Mouse (Mus musculus): ENCODE data around the gene Pmp22. TPM values are rescaled to one million over a fixed set of nuclear protein-coding genes. Genes with fewer than 3 reads are reported as not detected.

Gene Pmp22
- polyA plus RNA-seq, 1 experiment from 2014 or later: 80.1 TPM

DNA sequence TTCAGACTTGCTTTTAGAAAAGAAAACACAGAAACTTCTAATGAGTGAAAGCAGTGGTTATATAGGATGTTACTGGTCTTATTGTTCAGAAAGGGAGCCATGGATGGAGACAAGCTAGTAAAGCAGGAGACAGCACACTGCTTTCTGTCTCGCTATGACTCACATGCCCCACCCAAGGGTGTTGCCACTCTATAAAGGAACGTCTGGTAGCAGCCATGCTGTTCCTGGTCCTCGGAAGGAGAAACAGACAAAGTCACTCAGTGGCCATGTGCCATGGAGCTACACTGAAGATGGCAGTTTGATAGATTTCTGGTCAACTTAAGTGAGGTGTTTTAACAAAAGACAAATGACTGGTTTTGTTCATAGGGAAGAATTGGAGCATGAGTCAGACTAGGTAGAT lies 29.4 kb upstream of the Pmp22 start:
- Histone ChIP-seq H3K4me1 (replicated peaks; ENCODE audit: control insufficient read depth, insufficient read depth, low read length) (no peaks in the 10 kb centered on the region), H3K4me2 (no peak overlapping the region), H3K9ac (ENCODE audit: low read depth, low read length) (no peak overlapping the region), H3K4me3 (ENCODE audit: low read depth, low read length) (no peak overlapping the region), H3K27ac (ENCODE audit: low read depth, low read length) (no peak overlapping the region), H3K27me3 (replicated peaks; ENCODE audit: control insufficient read depth, insufficient read depth, low read length) (no peaks in the 10 kb centered on the region), H3K9me3 (ENCODE audit: control insufficient read depth, low read length) (no peaks in the 10 kb centered on the region), H3K36me3 (ENCODE audit: control insufficient read depth, insufficient read depth, low read length) (no peaks in the 10 kb centered on the region)
- no peak for ATAC-seq (replicated peaks; ENCODE audit: low FRiP score)
- WGBS: 70% methylated on average over 3 of the region's 3 CpGs
- no peak for DNase-seq (ENCODE audit: low spot score)

DNA sequence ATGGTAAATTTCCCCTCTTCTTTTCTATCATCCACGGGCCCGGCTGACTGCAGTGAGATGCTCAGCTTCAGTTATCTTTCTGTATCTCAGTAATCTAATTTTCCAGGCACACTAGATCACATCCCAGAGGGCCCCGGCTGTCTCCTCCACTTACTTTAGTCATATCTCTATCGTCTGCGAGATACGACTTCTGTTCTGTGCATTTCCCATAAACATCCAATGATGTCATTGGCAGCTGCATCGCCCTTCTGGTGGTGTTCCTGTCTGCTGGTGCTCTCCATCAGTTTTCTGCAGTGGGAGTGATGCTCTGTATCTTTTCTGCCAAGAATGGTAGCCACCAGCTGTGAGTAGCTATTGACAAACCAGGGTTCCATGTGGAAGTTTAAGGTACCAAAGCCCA lies 25.5 kb upstream of the Pmp22 start:
- Histone ChIP-seq H3K9ac (ENCODE audit: low read depth, low read length) (no peak overlapping the region), H3K4me3 (ENCODE audit: low read depth, low read length) (no peak overlapping the region), H3K9me3 (ENCODE audit: control insufficient read depth, low read length) (no peaks in the 10 kb centered on the region), H3K27me3 (replicated peaks; ENCODE audit: control insufficient read depth, insufficient read depth, low read length) (no peaks in the 10 kb centered on the region), H3K27ac (ENCODE audit: low read depth, low read length) (no peak overlapping the region), H3K4me2 (no peak overlapping the region), H3K4me1 (replicated peaks; ENCODE audit: control insufficient read depth, insufficient read depth, low read length) (no peaks in the 10 kb centered on the region), H3K36me3 (ENCODE audit: control insufficient read depth, insufficient read depth, low read length) (no peaks in the 10 kb centered on the region)
- 75% methylated on average over 7 of the region's 7 CpGs for WGBS
- ATAC-seq (replicated peaks; ENCODE audit: low FRiP score): no peak
- no peak for DNase-seq (ENCODE audit: low spot score)

DNA sequence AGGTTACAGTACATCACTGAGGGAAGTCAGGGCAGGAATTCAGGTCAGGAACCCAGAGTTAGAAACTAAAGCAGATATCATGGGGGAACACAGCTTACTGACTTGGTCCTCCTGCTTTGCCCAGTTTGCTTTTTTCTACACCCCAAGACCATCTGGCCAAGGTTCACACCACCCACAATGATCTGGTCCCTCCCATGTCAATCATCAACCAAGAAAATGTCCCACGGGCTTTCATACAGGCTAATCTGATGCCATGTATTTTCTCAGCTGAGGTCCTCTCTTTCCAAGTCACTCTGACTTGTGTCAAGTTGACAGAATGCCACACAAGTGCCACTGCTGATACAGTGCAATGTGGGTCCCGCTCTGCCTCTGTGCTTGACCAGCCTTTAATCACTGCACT lies 24.8 kb upstream of the Pmp22 start:
- Histone ChIP-seq H3K27ac (ENCODE audit: low read depth, low read length) (no peak overlapping the region), H3K4me3 (ENCODE audit: low read depth, low read length) (no peak overlapping the region)
- ATAC-seq (replicated peaks; ENCODE audit: low FRiP score): no peak

DNA sequence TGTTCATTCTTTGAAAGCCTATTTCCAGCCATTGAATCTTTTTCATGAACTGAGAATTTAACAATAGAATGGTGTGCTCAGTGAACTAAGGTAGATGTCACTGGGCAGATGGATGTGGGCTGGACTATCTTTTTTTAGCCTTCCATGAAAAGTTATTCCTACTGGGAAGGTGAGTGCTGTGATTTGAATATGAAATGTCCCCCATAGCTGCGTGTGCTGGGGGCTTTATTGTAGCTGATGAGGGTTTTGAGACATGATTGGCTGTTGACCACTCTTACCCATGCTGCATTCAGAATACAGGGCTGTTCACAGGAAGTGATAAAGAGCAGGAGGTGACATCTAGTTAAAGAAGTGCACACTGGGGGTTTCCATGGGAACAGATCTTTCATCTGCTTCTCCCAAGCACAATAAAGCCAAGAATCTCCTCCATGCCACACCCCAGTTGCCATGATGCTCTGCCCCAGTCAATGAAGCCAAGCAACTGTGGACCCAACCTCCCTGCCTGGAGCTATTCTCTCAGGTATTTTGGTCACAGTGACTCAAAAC lies 19.5 kb upstream of the Pmp22 start:
- Histone ChIP-seq H3K27me3 (replicated peaks; ENCODE audit: control insufficient read depth, insufficient read depth, low read length) (no peaks in the 10 kb centered on the region), H3K4me3 (ENCODE audit: low read depth, low read length) (no peak overlapping the region), H3K27ac (ENCODE audit: low read depth, low read length) (no peak overlapping the region), H3K4me2 (no peak overlapping the region), H3K9me3 (ENCODE audit: control insufficient read depth, low read length) (no peaks in the 10 kb centered on the region), H3K36me3 (ENCODE audit: control insufficient read depth, insufficient read depth, low read length) (no peaks in the 10 kb centered on the region), H3K4me1 (replicated peaks; ENCODE audit: control insufficient read depth, insufficient read depth, low read length) (no peaks in the 10 kb centered on the region), H3K9ac (ENCODE audit: low read depth, low read length) (no peak overlapping the region)
- DNase-seq (ENCODE audit: low spot score): no peak
- ATAC-seq (replicated peaks; ENCODE audit: low FRiP score): no peak
- WGBS: 59% methylated on average over 1 of the region's 1 CpGs

More for the DNA sequence above, 24.8 kb upstream of the Pmp22 start:
- WGBS: 82% methylated on average over 2 of the region's 2 CpGs
- DNase-seq (ENCODE audit: low spot score): no peak
- H3K36me3 ChIP-seq (ENCODE audit: control insufficient read depth, insufficient read depth, low read length): no peaks in the 10 kb centered on the region
- H3K9ac ChIP-seq (ENCODE audit: low read depth, low read length): no peak overlapping the region
- H3K9me3 ChIP-seq (ENCODE audit: control insufficient read depth, low read length): no peaks in the 10 kb centered on the region
- H3K4me1 ChIP-seq (replicated peaks; ENCODE audit: control insufficient read depth, insufficient read depth, low read length): no peaks in the 10 kb centered on the region
- H3K27me3 ChIP-seq (replicated peaks; ENCODE audit: control insufficient read depth, insufficient read depth, low read length): no peaks in the 10 kb centered on the region
- H3K4me2 ChIP-seq: no peak overlapping the region

DNA sequence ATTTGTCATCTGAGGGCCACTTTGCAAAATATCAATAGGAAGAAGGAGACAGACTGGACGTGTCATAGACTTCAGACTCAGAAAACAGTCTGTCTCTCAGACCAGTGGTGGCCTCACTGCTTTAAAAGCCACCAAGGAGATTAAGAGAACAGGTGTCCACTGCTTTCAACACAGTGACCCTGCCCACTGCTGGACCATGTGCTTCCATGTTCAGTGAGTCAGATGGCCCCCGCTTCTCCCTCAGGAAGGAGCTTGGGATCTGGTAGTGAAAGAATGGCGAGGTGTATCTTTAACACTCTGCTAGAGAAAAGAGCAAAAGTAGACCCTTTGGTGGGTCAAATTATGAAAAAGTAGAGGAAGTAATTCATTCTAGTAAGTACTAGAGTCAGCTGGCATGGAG lies 18.5 kb upstream of the Pmp22 start:
- Histone ChIP-seq H3K27ac (ENCODE audit: low read depth, low read length) (no peak overlapping the region), H3K27me3 (replicated peaks; ENCODE audit: control insufficient read depth, insufficient read depth, low read length) (no peaks in the 10 kb centered on the region), H3K9ac (ENCODE audit: low read depth, low read length) (no peak overlapping the region), H3K9me3 (ENCODE audit: control insufficient read depth, low read length) (no peaks in the 10 kb centered on the region), H3K4me2 (no peak overlapping the region), H3K4me3 (ENCODE audit: low read depth, low read length) (no peak overlapping the region), H3K4me1 (replicated peaks; ENCODE audit: control insufficient read depth, insufficient read depth, low read length) (no peaks in the 10 kb centered on the region), H3K36me3 (ENCODE audit: control insufficient read depth, insufficient read depth, low read length) (no peaks in the 10 kb centered on the region)
- ATAC-seq (replicated peaks; ENCODE audit: low FRiP score) (no peak), DNase-seq (ENCODE audit: low spot score) (no peak)
- WGBS: 78% methylated on average over 3 of the region's 3 CpGs

DNA sequence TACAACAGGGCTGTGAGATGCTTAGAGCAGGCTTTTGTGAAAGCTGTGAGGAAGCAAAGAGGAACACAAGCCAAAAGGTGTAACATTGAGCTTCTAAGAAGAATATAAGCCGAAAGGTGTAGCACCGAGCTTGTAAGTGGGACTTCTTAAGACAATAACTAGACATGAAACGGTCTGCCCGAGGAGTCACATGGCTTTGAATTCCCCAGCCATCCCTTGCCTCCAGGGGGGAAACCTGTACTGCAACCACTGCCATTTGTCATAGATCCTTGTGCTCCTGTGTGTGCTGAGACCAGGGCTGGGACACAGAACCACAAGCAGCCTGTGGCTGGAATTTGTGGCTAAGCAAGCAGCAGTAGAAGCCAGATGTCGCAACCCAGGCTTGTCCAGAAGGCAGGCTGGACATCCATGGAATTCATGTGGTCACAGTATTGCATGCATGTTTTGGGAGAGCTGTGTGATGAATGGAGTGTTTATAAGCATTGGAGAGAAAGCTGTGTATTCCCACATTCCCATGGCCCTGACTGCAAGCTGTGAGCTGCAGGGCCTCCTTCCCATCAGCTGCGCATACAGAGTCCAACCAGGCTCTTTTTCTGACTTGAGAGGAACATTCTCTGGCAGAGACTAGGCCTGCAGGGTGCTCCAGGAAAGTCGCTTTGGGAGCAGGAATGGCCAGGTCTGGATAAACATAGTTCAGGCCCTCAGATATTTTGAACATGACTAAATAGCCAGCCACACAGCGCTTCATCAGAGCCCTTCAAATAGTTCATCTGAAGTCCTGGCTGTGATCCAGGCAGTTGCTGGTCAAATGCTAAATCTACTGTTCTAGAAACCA lies 13.8 kb upstream of the Pmp22 start:
- H3K36me3 ChIP-seq (ENCODE audit: control insufficient read depth, insufficient read depth, low read length): no peaks in the 10 kb centered on the region
- DNase-seq (ENCODE audit: low spot score) (no peak), ATAC-seq (replicated peaks; ENCODE audit: low FRiP score) (no peak)
- no peak overlapping the region for H3K4me3 ChIP-seq (ENCODE audit: low read depth, low read length)
- H3K27me3 ChIP-seq (replicated peaks; ENCODE audit: control insufficient read depth, insufficient read depth, low read length): no peaks in the 10 kb centered on the region
- H3K9ac ChIP-seq (ENCODE audit: low read depth, low read length): no peak overlapping the region
- no peak overlapping the region for H3K27ac ChIP-seq (ENCODE audit: low read depth, low read length)
- H3K4me2 ChIP-seq: no peak overlapping the region
- H3K9me3 ChIP-seq (ENCODE audit: control insufficient read depth, low read length): no peaks in the 10 kb centered on the region
- H3K4me1 ChIP-seq (replicated peaks; ENCODE audit: control insufficient read depth, insufficient read depth, low read length): no peaks in the 10 kb centered on the region
- 80% methylated on average over 8 of the region's 8 CpGs for WGBS

DNA sequence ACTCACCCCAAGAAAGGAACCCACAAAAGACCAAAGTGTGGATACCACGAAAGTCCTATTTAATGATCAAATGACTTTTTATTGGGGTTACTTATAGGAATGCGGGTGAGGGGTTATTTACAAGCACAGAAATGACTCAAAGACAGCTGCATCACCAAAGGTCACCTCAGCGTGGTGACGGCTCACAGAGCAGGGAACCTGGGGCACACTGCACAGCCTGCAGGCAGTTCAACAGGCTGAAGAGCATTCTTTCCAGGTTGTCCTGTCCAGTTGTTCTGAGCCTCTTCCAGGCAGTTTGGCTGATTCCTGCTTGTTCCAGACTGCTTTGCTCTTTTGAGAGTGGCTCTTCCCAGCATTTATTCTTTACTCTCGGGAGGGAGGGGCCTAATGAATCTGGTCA lies 12.1 kb upstream of the Pmp22 start:
- Histone ChIP-seq H3K9me3 (ENCODE audit: control insufficient read depth, low read length) (no peaks in the 10 kb centered on the region), H3K27ac (ENCODE audit: low read depth, low read length) (no peak overlapping the region), H3K4me1 (replicated peaks; ENCODE audit: control insufficient read depth, insufficient read depth, low read length) (no peaks in the 10 kb centered on the region), H3K4me3 (ENCODE audit: low read depth, low read length) (no peak overlapping the region), H3K4me2 (no peak overlapping the region), H3K27me3 (replicated peaks; ENCODE audit: control insufficient read depth, insufficient read depth, low read length) (no peaks in the 10 kb centered on the region), H3K36me3 (ENCODE audit: control insufficient read depth, insufficient read depth, low read length) (no peaks in the 10 kb centered on the region), H3K9ac (ENCODE audit: low read depth, low read length) (no peak overlapping the region)
- ATAC-seq (replicated peaks; ENCODE audit: low FRiP score) (no peak), DNase-seq (ENCODE audit: low spot score) (no peak)
- 89% methylated on average over 5 of the region's 5 CpGs for WGBS

DNA sequence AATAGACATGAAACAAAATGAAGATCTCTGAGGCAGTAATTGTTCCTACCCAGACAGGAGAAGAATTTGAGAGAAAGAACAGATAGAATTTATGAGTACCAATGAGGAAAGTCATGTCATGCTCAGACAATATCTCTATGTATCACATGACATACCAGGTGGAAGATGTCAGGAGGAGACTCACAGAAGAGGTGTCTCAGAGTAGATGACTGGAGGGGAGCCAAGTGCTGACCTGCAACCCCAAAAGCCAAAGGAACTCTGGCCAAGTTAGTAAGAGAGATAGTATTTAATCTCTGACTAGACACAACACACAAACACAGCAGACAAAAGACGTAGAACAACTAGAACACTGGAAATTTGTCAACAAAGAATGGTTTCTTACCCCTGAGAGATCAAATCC lies 11.5 kb upstream of the Pmp22 start:
- Histone ChIP-seq H3K9me3 (ENCODE audit: control insufficient read depth, low read length) (no peaks in the 10 kb centered on the region), H3K4me1 (replicated peaks; ENCODE audit: control insufficient read depth, insufficient read depth, low read length) (no peaks in the 10 kb centered on the region), H3K27me3 (replicated peaks; ENCODE audit: control insufficient read depth, insufficient read depth, low read length) (no peaks in the 10 kb centered on the region), H3K4me2 (no peak overlapping the region), H3K36me3 (ENCODE audit: control insufficient read depth, insufficient read depth, low read length) (no peaks in the 10 kb centered on the region), H3K9ac (ENCODE audit: low read depth, low read length) (no peak overlapping the region), H3K4me3 (ENCODE audit: low read depth, low read length) (no peak overlapping the region), H3K27ac (ENCODE audit: low read depth, low read length) (no peak overlapping the region)
- no peak for ATAC-seq (replicated peaks; ENCODE audit: low FRiP score)
- WGBS: 59% methylated on average over 1 of the region's 1 CpGs
- DNase-seq (ENCODE audit: low spot score): no peak

DNA sequence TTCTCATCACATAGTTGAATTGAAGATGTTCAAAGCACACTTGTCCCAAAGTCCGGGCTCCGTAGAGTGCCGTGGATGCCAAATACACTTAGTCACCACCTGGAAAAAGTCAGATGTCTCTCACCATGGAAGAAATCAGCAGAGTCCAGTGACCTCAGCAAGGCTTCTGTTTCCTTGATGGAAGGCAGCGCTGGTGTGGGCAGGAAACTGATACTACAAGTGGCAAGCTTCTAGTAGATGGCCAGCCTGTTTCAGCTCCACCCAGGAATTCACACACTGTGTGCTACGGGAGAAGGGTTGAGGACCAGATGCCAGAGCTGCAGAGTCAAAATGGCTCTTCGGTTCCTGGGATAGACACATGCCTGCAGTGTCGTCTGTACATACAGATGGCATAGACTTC lies 9.0 kb upstream of the Pmp22 start:
- Histone ChIP-seq H3K9ac (ENCODE audit: low read depth, low read length) (no peak overlapping the region), H3K4me1 (replicated peaks; ENCODE audit: control insufficient read depth, insufficient read depth, low read length) (no peaks in the 10 kb centered on the region; the same call in 1 of the 2 replicates), H3K27me3 (replicated peaks; ENCODE audit: control insufficient read depth, insufficient read depth, low read length) (no peaks in the 10 kb centered on the region), H3K36me3 (ENCODE audit: control insufficient read depth, insufficient read depth, low read length) (no peaks in the 10 kb centered on the region), H3K4me2 (no peak overlapping the region), H3K27ac (ENCODE audit: low read depth, low read length) (no peak overlapping the region), H3K4me3 (ENCODE audit: low read depth, low read length) (no peak overlapping the region), H3K9me3 (ENCODE audit: control insufficient read depth, low read length) (no peaks in the 10 kb centered on the region)
- ATAC-seq (replicated peaks; ENCODE audit: low FRiP score): no peak
- DNase-seq (ENCODE audit: low spot score): no peak
- WGBS: 42% methylated on average over 7 of the region's 7 CpGs
